Mouse (Mus musculus): ENCODE measurements at regions not wholly inside any gene's neighbourhood (a gene's known extent, or its start where the extent isn't known, plus 50 kb on each side); places are given as distances from the start of the nearest gene placed in this dataset.

DNA sequence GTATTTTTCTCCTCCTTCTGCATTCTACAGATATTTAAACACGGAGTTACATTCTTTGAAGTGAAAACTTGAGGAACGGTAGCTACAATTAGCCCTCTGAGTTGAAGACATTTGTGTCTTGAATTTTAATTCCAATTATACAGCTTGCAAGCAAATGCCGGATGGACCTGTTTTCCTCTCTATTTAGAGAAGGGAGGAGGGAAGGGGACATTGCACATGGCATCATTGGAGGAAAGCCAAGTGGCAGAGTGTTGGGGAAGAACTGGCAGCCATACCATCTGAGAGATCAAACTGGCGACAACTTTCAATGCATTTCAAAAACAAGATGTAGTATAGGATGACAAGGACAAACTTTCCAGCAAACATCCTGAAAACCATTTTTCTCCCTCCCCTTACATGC, 493.4 kb downstream of the Cenpc1 start:
- no peak overlapping the region for H3K4me2 ChIP-seq

DNA sequence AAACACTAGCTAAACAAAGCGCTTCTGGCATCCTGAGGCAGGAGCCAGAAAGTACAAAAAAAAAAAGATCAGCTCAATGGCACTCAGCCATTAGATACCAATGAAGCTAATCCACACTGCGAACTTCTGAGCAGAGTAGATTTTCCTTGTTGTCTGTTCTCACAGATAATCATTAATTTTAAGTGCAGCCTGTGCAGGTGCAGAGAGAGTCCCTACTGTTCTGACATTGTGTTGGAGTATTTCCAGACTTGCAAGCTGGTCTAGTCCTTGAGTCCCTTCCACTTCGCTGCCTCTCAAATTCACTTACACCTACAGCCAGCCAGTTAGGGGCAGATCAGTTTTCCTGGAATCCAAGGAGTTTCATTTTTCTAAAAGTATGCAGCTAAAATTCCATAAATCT, 494.0 kb downstream of the Cenpc1 start:
- WGBS = 64% methylated on average over 3 of the region's 3 CpGs
- H3K27me3 ChIP-seq = no peaks in the 10 kb centered on the region
- no peak overlapping the region for H3K27ac ChIP-seq
- H3K9ac ChIP-seq = no peak overlapping the region
- H3K4me2 ChIP-seq = no peak overlapping the region
- no peak overlapping the region for H3K4me3 ChIP-seq (replicated peaks)
- no peaks in the 10 kb centered on the region for H3K36me3 ChIP-seq (replicated peaks)
- peak; percentile 79; the same call in 1 of the 2 replicates for ATAC-seq (ENCODE audit: low FRiP score)
- H3K9me3 ChIP-seq = no peaks in the 10 kb centered on the region
- no peaks in the 10 kb centered on the region for H3K4me1 ChIP-seq

More for the DNA sequence above, 493.4 kb downstream of the Cenpc1 start:
- Histone ChIP-seq H3K9me3 (no peaks in the 10 kb centered on the region), H3K9ac (no peak overlapping the region), H3K27ac (no peak overlapping the region), H3K4me3 (replicated peaks) (no peak overlapping the region), H3K4me1 (no peaks in the 10 kb centered on the region), H3K27me3 (no peaks in the 10 kb centered on the region), H3K36me3 (replicated peaks) (no peaks in the 10 kb centered on the region)
- WGBS = 61% methylated on average over 4 of the region's 4 CpGs
- ATAC-seq (ENCODE audit: low FRiP score) = peak; percentile 45; the same call in 1 of the 2 replicates

DNA sequence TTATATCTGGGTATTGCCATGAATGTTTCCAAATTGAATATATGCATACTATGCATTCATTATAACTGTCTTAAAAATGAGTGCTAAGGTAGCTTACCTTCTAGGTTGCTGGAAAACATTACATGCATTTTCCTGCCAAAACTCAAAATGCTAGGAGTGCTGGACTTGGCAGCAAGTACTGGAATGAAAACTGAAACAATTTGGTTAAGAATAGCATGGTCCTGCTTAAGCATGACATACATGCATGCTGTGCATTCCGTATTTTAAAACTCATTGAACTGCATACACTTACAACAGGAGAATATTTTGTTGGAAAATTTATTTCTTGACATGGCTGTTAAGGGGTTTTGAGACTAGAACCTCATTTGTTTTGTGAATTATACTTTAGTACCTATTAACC, 529.1 kb downstream of the Cenpc1 start:
- 94% methylated on average over 1 of the region's 1 CpGs for WGBS
- Histone ChIP-seq H3K36me3 (replicated peaks) (no peaks in the 10 kb centered on the region), H3K4me3 (replicated peaks) (no peak overlapping the region), H3K4me1 (no peaks in the 10 kb centered on the region), H3K9me3 (no peaks in the 10 kb centered on the region), H3K9ac (no peak overlapping the region), H3K27me3 (no peaks in the 10 kb centered on the region), H3K27ac (no peak overlapping the region), H3K4me2 (no peak overlapping the region)
- ATAC-seq (ENCODE audit: low FRiP score) = no peak

DNA sequence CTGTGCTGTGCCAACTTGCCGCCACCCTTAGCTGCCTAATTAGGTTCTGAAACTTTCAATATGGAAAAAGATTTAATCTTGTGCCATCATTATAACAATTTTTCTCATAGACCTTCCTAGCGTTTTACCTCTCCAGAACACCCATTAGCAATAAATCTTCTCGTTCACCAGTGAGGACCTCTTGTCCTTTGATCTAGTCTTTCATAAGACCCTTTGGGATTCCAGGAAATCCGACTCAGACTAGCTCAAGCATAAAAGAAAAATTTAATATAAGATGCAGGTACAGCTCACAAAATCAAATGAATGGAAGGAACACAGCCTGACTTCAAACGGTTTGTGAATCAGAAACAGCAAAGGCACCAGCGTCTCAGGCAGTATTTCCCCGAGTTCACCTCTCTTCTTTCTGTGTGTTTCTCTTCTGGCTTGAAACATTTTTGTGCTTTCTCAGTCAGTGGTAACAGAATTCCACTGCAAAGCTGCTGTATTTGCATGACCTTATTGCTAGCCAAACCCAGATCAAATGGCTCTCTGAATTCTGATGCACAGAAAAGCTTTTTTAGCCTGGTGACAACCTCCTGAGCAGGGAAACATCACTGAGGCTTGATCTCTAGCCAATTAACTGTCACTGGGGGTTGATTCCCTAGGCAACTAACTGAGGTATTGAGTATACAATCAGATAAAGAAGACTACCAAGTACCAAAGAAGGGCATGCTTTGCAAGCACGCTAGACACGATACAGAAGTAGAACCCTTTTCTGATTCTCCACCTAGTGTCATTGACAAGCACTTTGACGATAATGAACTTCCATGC, 539.8 kb downstream of the Cenpc1 start:
- Histone ChIP-seq H3K9ac (no peak overlapping the region), H3K27me3 (no peaks in the 10 kb centered on the region), H3K9me3 (no peaks in the 10 kb centered on the region), H3K4me2 (no peak overlapping the region), H3K27ac (no peak overlapping the region), H3K36me3 (replicated peaks) (no peaks in the 10 kb centered on the region), H3K4me1 (no peaks in the 10 kb centered on the region), H3K4me3 (replicated peaks) (no peak overlapping the region)
- WGBS = 81% methylated on average over 10 of the region's 10 CpGs
- ATAC-seq (ENCODE audit: low FRiP score) = no peak

DNA sequence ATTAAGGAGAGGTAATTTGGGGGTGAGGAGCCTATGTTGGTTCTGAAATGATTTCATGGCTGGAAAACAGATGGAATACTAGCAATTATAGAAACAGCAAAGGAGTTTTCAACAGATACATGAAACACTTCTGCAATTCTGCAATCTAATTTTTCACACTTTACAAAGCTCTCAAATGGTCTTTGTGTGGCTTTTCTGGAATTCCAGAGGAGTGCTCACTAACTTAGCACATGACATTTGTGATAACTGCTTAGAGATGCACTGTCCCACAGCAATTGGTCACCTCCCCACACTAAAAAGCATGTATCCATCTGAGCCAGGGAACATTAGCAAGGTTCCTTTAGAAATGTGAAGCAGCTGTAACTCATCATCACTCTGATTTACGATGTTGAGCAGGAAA, 560.1 kb downstream of the Cenpc1 start:
- Histone ChIP-seq H3K27me3 (no peaks in the 10 kb centered on the region), H3K9ac (no peak overlapping the region), H3K4me2 (no peak overlapping the region), H3K9me3 (no peaks in the 10 kb centered on the region), H3K4me3 (replicated peaks) (no peak overlapping the region), H3K4me1 (no peaks in the 10 kb centered on the region), H3K36me3 (replicated peaks) (no peaks in the 10 kb centered on the region), H3K27ac (no peak overlapping the region)
- no peak for ATAC-seq (ENCODE audit: low FRiP score)
- 90% methylated on average over 1 of the region's 1 CpGs for WGBS

DNA sequence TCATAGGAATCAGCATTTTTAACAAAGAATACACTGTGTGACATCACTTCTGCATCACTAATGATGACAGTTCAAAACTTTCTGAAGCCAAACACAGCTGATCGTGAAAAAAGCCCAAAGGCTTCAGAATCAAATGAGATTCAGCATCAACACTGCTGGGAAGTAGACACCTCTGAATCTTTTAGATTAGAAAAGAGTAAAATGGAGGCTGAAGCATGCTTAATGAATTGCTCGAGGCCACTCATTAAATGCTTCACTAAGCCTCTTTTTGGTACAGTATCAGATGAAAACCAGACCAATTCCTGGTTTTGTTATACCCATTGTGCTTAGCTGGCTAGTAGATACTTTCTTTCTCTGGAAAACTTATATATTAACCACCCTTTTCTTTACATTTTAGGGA, 568.1 kb downstream of the Cenpc1 start:
- Histone ChIP-seq H3K9ac (no peak overlapping the region), H3K27me3 (no peaks in the 10 kb centered on the region), H3K36me3 (replicated peaks) (no peaks in the 10 kb centered on the region), H3K9me3 (no peaks in the 10 kb centered on the region), H3K27ac (no peak overlapping the region), H3K4me3 (replicated peaks) (no peak overlapping the region), H3K4me2 (no peak overlapping the region), H3K4me1 (no peaks in the 10 kb centered on the region)
- ATAC-seq (ENCODE audit: low FRiP score) = no peak
- WGBS = 42% methylated on average over 2 of the region's 2 CpGs

DNA sequence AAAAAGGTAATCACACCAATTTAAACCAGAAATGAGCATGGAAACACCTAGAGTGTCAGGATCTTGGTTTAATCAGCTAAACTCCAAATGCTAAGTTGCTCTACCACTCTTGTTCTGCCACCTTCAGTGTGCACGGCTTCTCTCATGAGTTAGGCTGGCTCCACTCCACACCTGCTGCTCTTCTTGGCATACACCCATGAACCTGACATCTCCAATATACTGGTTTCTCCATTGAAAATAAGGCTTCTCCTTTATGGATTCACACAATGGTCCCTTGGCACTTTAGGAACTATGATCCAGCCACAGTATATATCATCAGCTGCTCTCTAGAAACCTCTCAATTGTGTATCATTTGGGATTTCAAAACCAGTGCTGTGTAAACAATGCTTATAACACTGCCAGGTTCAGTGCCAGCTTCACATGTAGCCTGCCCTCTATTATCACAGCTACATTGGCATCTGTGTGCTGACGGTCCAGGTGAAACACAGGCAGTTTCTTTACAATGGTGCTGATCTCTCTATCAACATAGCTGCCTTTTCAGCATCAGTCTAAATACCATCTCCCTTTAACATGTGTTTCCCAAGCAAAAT, 579.6 kb downstream of the Cenpc1 start:
- ATAC-seq (ENCODE audit: low FRiP score) = 0 out of 2 replicates have a peak, but pooled peaks have one; percentile 53
- Histone ChIP-seq H3K36me3 (replicated peaks) (no peaks in the 10 kb centered on the region), H3K27me3 (no peaks in the 10 kb centered on the region), H3K4me2 (no peak overlapping the region), H3K4me1 (no peaks in the 10 kb centered on the region), H3K27ac (no peak overlapping the region), H3K9me3 (no peaks in the 10 kb centered on the region), H3K4me3 (replicated peaks) (no peak overlapping the region), H3K9ac (no peak overlapping the region)
- WGBS = 72% methylated on average over 2 of the region's 2 CpGs

DNA sequence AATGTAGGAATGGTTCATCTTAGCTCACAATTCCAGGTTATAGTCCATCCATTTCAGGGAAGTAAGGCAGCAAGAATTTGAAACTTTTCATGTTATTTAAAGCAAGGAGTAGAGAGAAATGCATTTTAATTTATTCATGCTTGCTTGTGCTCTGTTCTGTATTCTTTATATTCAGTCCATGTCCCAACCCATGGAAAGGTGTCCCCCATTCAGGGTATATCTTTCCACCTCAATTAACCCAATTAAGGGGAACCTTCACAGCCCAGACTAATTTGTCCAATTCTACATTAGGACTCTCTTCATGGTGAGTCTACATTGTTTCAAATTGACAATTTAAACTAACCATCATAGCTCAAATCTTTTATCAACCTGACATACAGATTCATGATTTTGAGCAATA, 580.2 kb downstream of the Cenpc1 start:
- Histone ChIP-seq H3K9ac (no peak overlapping the region), H3K9me3 (no peaks in the 10 kb centered on the region), H3K4me1 (no peaks in the 10 kb centered on the region), H3K36me3 (replicated peaks) (no peaks in the 10 kb centered on the region), H3K27ac (no peak overlapping the region), H3K4me3 (replicated peaks) (no peak overlapping the region), H3K27me3 (no peaks in the 10 kb centered on the region), H3K4me2 (no peak overlapping the region)
- ATAC-seq (ENCODE audit: low FRiP score) = peak; percentile 64; the same call in 1 of the 2 replicates

DNA sequence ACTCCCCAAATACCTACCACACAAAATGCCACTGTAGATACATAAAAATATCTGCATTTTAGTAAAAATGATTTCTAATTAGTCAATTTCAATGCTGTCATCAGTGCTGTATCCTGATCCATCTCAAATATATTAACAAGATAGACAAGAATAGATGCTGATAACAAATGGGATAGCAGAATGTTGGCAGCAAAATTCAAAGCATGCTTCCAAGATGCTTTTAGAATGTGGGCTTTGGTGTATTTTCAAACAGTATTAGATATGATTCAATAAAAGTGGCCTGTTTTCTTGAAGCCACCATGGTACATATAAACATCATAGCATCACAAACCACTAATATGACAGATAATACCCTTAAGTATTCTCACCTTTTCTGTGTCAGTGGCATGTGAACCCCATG, 597.6 kb downstream of the Cenpc1 start:
- Histone ChIP-seq H3K27me3 (no peaks in the 10 kb centered on the region), H3K27ac (no peak overlapping the region), H3K4me3 (replicated peaks) (no peak overlapping the region), H3K9me3 (no peaks in the 10 kb centered on the region), H3K4me1 (no peaks in the 10 kb centered on the region), H3K9ac (no peak overlapping the region), H3K4me2 (no peak overlapping the region), H3K36me3 (replicated peaks) (no peaks in the 10 kb centered on the region)
- no peak for ATAC-seq (ENCODE audit: low FRiP score)

DNA sequence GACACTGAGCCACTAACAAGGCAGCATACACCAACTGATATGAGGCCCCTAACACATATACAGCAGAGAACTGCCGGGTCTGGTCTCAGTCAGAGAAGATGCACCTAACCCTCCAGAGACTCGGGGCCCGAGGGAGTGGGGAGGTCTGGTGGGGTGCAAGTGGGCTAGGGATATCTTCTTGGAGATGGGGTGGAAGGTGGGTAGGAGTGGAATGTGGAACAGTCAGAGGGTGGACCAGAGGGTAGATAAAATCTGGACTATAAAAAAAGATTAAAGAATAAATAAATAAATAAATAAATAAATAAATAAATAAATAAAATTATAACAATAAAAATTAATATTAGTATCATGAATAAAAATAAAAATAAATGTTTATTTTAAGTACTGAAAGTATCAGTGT, 598.2 kb downstream of the Cenpc1 start:
- ATAC-seq (ENCODE audit: low FRiP score) = peak; percentile 51; the same call in 1 of the 2 replicates
- Histone ChIP-seq H3K4me3 (replicated peaks) (no peak overlapping the region), H3K4me2 (no peak overlapping the region), H3K27ac (no peak overlapping the region), H3K36me3 (replicated peaks) (no peaks in the 10 kb centered on the region), H3K9me3 (no peaks in the 10 kb centered on the region), H3K9ac (no peak overlapping the region), H3K4me1 (no peaks in the 10 kb centered on the region), H3K27me3 (no peaks in the 10 kb centered on the region)
- 90% methylated on average over 3 of the region's 3 CpGs for WGBS
